Mouse (Mus musculus): ENCODE data around the gene Parp11. TPM values are rescaled to one million over a fixed set of nuclear protein-coding genes. Genes with fewer than 3 reads are reported as not detected.

The Parp11 gene
- total and polyA plus RNA-seq, 3 experiments, result 5.3 to 8.2 (median 7.0) TPM

DNA sequence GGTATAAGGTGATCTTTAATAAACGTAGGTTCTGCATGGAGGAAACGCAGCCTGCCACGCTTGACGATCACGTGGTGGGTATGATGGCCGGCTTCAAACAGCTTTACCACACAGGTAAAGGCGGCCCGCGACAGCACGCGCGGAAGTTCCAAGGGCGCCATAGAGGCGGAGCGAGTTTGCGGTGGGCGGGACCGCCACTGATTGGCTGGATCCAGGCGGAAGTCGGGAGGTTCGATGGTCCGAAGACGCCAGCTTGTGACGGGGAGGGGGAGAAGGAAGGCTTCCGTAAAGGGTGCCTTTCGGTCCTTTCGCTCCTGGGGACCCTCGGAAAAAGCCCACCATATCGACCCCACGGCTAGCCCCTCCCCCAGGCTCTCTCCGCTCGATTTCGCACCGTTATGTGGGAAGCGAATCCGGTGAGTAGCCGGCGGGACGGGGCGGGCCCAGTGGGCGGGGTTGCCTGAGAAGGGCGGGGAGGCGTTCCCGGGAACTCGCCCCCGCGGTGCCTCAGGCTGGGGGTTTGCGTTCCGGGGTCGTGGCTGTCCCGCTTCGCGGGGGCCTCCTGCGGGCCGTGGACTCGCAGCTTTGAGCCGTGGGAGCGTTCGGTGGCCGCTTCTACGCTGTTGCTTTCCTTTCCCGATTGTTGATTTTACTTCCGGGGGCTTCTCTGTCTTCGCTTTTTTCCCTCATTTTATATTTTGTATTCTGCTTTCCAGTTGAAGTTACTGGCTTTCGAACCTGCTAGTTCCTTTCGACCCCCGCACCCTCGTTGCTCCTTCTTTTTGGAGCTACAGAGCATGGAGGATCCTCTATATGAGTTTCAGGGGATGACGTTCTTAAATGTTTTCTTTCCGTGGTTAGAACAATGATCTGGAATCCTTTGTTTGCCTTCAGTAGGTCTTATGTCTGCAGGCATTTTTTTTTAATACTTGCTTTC lies 7.0 kb downstream of the Parp11 start:
- no peak for TF ChIP-seq CTCF (IDR thresholded peaks at IDR 0.05)
- TF ChIP-seq POLR2A (IDR thresholded peaks at IDR 0.05; ENCODE audit: insufficient read depth, low read depth, low read length), result peak; percentile 68
- TF ChIP-seq EP300 (IDR thresholded peaks at IDR 0.05; ENCODE audit: insufficient read depth, low read depth, low read length), result 0 out of 2 replicates have a peak, but pooled peaks have one; percentile 19
- Histone ChIP-seq H3K27ac (peak overlapping the region; percentile 93), H3K27me3 (ENCODE audit: control insufficient read depth, insufficient read depth, low read length) (no peaks in the 10 kb centered on the region), H3K4me3 (peak overlapping the region; percentile 99), H3K79me2 (replicated peaks; ENCODE audit: control insufficient read depth, insufficient read depth, low read length) (no peaks in the 10 kb centered on the region), H3K4me1 (ENCODE audit: control insufficient read depth, insufficient read depth, low read length) (peaks cover 4% of the 10 kb centered on the region), H3K9ac (ENCODE audit: low read depth, low read length) (peak overlapping the region; percentile 70), H3K36me3 (ENCODE audit: control insufficient read depth, insufficient read depth, low read length) (no peaks in the 10 kb centered on the region; the same call in 1 of the 2 replicates)
- WGBS, result under 1% methylated on average over 70 of the region's 70 CpGs
- intact Hi-C loops (cut with DNase I), result no loop called here
- DNase-seq, result peak; percentile 95

- 38% methylated on average over 10 of the region's 10 CpGs for WGBS
- Histone ChIP-seq H3K4me1 (ENCODE audit: control insufficient read depth, insufficient read depth, low read length) (peaks cover 4% of the 10 kb centered on the region), H3K27me3 (ENCODE audit: control insufficient read depth, insufficient read depth, low read length) (no peaks in the 10 kb centered on the region), H3K9ac (ENCODE audit: low read depth, low read length) (no peak overlapping the region), H3K4me3 (peak overlapping the region; percentile 99), H3K79me2 (replicated peaks; ENCODE audit: control insufficient read depth, insufficient read depth, low read length) (no peaks in the 10 kb centered on the region), H3K36me3 (ENCODE audit: control insufficient read depth, insufficient read depth, low read length) (no peaks in the 10 kb centered on the region; the same call in 1 of the 2 replicates), H3K27ac (no peak overlapping the region)
- intact Hi-C loops (cut with DNase I), result no loop called here
- no peak for DNase-seq
- TF ChIP-seq EP300 (IDR thresholded peaks at IDR 0.05; ENCODE audit: insufficient read depth, low read depth, low read length) (no peak), CTCF (IDR thresholded peaks at IDR 0.05) (no peak), POLR2A (IDR thresholded peaks at IDR 0.05; ENCODE audit: insufficient read depth, low read depth, low read length) (no peak)
Measured at GRCm38 (mm10) chr6:127454344-127454707, 7.7 kb downstream of the Parp11 start.

- peaks cover 4% of the 10 kb centered on the region for H3K4me1 ChIP-seq (ENCODE audit: control insufficient read depth, insufficient read depth, low read length)
- H3K27me3 ChIP-seq (ENCODE audit: control insufficient read depth, insufficient read depth, low read length), result no peaks in the 10 kb centered on the region
- no peak overlapping the region for H3K27ac ChIP-seq
- WGBS, result 85% methylated on average over 6 of the region's 6 CpGs
- H3K36me3 ChIP-seq (ENCODE audit: control insufficient read depth, insufficient read depth, low read length), result no peaks in the 10 kb centered on the region; the same call in 1 of the 2 replicates
- no peaks in the 10 kb centered on the region for H3K79me2 ChIP-seq (replicated peaks; ENCODE audit: control insufficient read depth, insufficient read depth, low read length)
- no peak overlapping the region; the same call in 1 of the 2 replicates for H3K4me3 ChIP-seq
- TF ChIP-seq POLR2A (IDR thresholded peaks at IDR 0.05; ENCODE audit: insufficient read depth, low read depth, low read length) (no peak), CTCF (IDR thresholded peaks at IDR 0.05) (no peak), EP300 (IDR thresholded peaks at IDR 0.05; ENCODE audit: insufficient read depth, low read depth, low read length) (no peak)
- intact Hi-C loops (cut with DNase I), result no loop called here
- DNase-seq, result no peak
- no peak overlapping the region for H3K9ac ChIP-seq (ENCODE audit: low read depth, low read length)
Measured at GRCm38 (mm10) chr6:127454809-127455208, 8.2 kb downstream of the Parp11 start.

DNA sequence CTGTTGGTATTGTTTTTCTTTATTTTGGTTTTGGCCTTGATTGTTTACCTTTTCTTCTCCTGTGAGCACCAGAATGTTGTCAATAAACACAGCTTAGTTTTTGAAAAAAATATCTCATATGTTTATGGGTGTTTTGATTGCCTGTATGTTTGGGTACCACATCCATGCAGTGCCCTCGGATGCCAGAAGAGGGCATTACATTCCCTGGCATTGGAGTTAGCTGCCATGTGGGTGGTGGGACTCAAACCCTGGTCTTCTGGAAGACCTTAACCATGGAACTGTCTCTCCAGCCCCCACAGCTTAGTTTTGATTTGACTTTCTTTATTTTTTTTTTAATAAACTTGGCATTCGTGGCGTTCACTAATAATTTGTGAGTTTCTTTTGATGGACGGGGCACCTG lies 8.8 kb downstream of the Parp11 start:
- Histone ChIP-seq H3K36me3 (ENCODE audit: control insufficient read depth, insufficient read depth, low read length) (no peaks in the 10 kb centered on the region; the same call in 1 of the 2 replicates), H3K27me3 (ENCODE audit: control insufficient read depth, insufficient read depth, low read length) (no peaks in the 10 kb centered on the region), H3K4me3 (no peak overlapping the region), H3K9ac (ENCODE audit: low read depth, low read length) (no peak overlapping the region), H3K79me2 (replicated peaks; ENCODE audit: control insufficient read depth, insufficient read depth, low read length) (no peaks in the 10 kb centered on the region), H3K4me1 (ENCODE audit: control insufficient read depth, insufficient read depth, low read length) (peaks cover 4% of the 10 kb centered on the region), H3K27ac (no peak overlapping the region)
- TF ChIP-seq CTCF (IDR thresholded peaks at IDR 0.05), result peak; percentile 39
- no peak for TF ChIP-seq EP300 (IDR thresholded peaks at IDR 0.05; ENCODE audit: insufficient read depth, low read depth, low read length)
- no peak for TF ChIP-seq POLR2A (IDR thresholded peaks at IDR 0.05; ENCODE audit: insufficient read depth, low read depth, low read length)
- intact Hi-C loops (cut with DNase I), result no loop called here
- no peak for DNase-seq
- WGBS, result 97% methylated on average over 4 of the region's 4 CpGs

DNA sequence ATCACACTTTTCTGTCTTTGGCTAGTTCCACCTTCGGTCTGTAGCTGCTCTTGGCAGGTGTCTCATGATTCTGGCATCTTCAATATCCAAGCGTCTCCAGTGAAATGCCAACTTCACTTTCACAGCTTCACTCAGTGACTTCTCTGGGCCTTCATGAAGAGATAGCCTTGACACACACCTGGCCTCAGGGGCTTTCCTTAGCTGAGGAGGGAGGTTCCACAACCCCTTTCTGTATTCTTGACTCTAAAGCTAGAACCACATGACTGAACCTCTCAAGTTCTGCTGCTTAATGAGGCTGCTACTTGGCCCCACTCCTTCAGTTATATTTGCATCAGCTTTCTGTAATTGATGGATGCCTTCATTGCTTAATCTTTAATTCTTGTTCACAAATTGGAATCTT lies 10.1 kb downstream of the Parp11 start:
- Histone ChIP-seq H3K4me3 (no peak overlapping the region), H3K9ac (ENCODE audit: low read depth, low read length) (no peak overlapping the region), H3K36me3 (ENCODE audit: control insufficient read depth, insufficient read depth, low read length) (no peaks in the 10 kb centered on the region; the same call in 1 of the 2 replicates), H3K27me3 (ENCODE audit: control insufficient read depth, insufficient read depth, low read length) (no peaks in the 10 kb centered on the region), H3K79me2 (replicated peaks; ENCODE audit: control insufficient read depth, insufficient read depth, low read length) (no peaks in the 10 kb centered on the region), H3K4me1 (ENCODE audit: control insufficient read depth, insufficient read depth, low read length) (peaks cover 4% of the 10 kb centered on the region), H3K27ac (no peak overlapping the region)
- intact Hi-C loops (cut with DNase I), result no loop called here
- no peak for DNase-seq
- WGBS, result 92% methylated on average over 2 of the region's 2 CpGs
- TF ChIP-seq CTCF (IDR thresholded peaks at IDR 0.05), result no peak

DNA sequence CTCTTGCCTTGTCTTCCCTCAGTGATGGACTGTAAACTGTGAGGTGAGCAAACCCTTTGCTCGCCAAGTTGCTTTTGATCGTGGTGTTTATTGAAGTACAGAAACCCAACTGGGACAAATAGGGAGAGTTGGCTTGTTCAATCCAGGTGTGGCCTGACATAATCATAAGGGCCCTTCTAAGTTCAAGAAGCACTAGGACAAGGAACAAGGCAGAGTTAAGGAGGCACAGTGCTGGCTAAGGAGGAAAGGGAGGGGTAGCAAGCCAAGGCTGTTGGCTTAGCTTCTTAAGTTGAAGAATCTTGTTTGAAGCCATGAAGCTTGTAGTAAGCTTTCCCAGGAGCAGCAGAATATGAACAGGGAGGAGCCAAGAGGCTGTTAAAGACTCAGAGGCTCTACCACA lies 13.1 kb downstream of the Parp11 start:
- WGBS, result 97% methylated on average over 2 of the region's 2 CpGs
- H3K4me1 ChIP-seq (ENCODE audit: control insufficient read depth, insufficient read depth, low read length), result no peaks in the 10 kb centered on the region
- no peaks in the 10 kb centered on the region for H3K79me2 ChIP-seq (replicated peaks; ENCODE audit: control insufficient read depth, insufficient read depth, low read length)
- no peak overlapping the region for H3K4me3 ChIP-seq
- TF ChIP-seq CTCF (IDR thresholded peaks at IDR 0.05) (no peak), EP300 (IDR thresholded peaks at IDR 0.05; ENCODE audit: insufficient read depth, low read depth, low read length) (no peak), POLR2A (IDR thresholded peaks at IDR 0.05; ENCODE audit: insufficient read depth, low read depth, low read length) (no peak)
- intact Hi-C loops (cut with DNase I), result no loop called here
- no peaks in the 10 kb centered on the region for H3K36me3 ChIP-seq (ENCODE audit: control insufficient read depth, insufficient read depth, low read length)
- H3K9ac ChIP-seq (ENCODE audit: low read depth, low read length), result no peak overlapping the region
- no peaks in the 10 kb centered on the region for H3K27me3 ChIP-seq (ENCODE audit: control insufficient read depth, insufficient read depth, low read length)
- H3K27ac ChIP-seq, result no peak overlapping the region
- DNase-seq, result peak in 1 of 2 experiments; percentile 8
